Mouse (Mus musculus): ENCODE measurements around the gene Taf1a. TPM values are rescaled to one million over a fixed set of nuclear protein-coding genes. Genes with fewer than 3 reads are reported as not detected.
"Not testable (repeated sequence)": the region's sequence is repeated elsewhere in the genome, so short reads cannot be mapped to it uniquely, and the experiment has no call there.

Gene Taf1a
- polyA plus RNA-seq, 1 experiment: 26.4 TPM

DNA sequence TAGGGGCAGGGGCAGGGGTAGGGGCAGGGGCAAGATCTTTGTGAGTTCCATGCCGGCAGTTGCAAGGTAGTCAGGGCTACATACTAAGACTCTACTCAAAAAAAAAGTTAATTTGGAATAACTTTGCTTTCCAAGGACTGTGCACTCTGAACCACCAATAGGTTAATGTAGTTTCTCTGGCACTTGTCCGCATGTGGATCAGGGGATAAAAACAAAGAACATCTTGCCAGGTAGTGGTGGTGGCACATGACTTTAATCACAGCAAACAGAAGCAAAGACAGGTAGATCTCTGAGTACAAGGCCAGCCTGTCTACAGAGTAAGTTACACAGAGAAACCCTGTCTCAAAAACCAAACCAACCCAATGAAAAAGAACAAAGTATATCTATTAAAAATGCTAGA, 6.2 kb upstream of the Taf1a start:
- Histone ChIP-seq H3K27ac (ENCODE audit: insufficient read depth, low read length) (no peak overlapping the region), H3K9ac (ENCODE audit: low read depth, poor library complexity, severe bottlenecking) (no peak overlapping the region), H3K36me3 (ENCODE audit: control insufficient read depth, insufficient read depth, low read length, poor library complexity, severe bottlenecking) (no peaks in the 10 kb centered on the region), H3K4me1 (ENCODE audit: control insufficient read depth, insufficient read depth, low read length) (no peaks in the 10 kb centered on the region), H3K27me3 (ENCODE audit: control insufficient read depth, insufficient read depth, low read length, poor library complexity, severe bottlenecking) (no peaks in the 10 kb centered on the region), H3K4me3 (ENCODE audit: low read depth, low read length) (no peak overlapping the region), H3K9me3 (replicated peaks; ENCODE audit: control insufficient read depth, insufficient read depth, low read length, poor library complexity, severe bottlenecking) (no peaks in the 10 kb centered on the region)
- TF ChIP-seq POLR2A (IDR thresholded peaks at IDR 0.05; ENCODE audit: insufficient read depth, low read length) (no peak), CTCF (IDR thresholded peaks at IDR 0.05; ENCODE audit: low read depth, low read length) (no peak), EP300 (IDR thresholded peaks at IDR 0.05; ENCODE audit: insufficient read depth, low read depth, low read length) (no peak)

DNA sequence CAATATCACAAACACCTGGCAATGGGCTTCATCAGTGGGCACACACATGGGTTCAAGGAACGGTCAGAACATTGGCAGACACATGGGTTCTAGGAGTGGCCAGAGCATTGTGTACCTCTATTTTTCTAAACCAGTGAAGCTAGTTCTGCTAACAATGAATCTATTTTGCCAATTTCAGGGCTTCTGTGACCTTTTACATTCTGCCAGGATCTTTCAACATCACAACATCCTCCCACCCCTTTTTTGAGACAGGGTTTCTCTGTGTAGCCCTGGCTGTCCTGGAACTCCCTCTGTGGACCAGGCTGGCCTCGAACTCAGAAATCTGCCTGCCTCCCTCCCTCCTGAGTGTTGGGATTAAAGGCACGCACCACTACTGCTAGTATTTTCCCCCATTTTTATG, 1.4 kb upstream of the Taf1a start:
- not testable (repeated sequence) for H3K27me3 ChIP-seq (ENCODE audit: control insufficient read depth, insufficient read depth, low read length, poor library complexity, severe bottlenecking); H3K9me3 ChIP-seq (replicated peaks; ENCODE audit: control insufficient read depth, insufficient read depth, low read length, poor library complexity, severe bottlenecking); H3K36me3 ChIP-seq (ENCODE audit: control insufficient read depth, insufficient read depth, low read length, poor library complexity, severe bottlenecking); H3K4me1 ChIP-seq (ENCODE audit: control insufficient read depth, insufficient read depth, low read length); H3K27ac ChIP-seq (ENCODE audit: insufficient read depth, low read length); H3K4me3 ChIP-seq (ENCODE audit: low read depth, low read length); H3K9ac ChIP-seq (ENCODE audit: low read depth, poor library complexity, severe bottlenecking)

DNA sequence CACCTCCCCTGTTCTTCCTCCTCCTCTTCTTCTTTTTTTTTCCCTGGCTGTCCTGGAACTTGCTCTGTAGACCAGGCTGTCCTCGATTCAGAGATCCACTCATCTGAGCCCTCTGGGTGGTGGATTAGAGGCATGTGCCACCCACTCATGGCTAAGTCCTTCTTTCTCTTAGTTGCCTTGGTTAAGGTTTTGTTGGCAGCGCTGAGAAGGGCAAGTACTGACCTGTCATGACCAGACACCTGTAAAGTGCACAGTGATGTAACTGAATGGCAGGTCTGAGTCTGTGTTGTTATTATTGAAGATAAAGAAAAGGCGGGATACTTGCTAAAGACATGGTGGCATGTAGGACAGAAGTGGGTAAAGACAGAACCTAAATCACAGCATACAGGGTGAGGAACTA, 14.6 kb downstream of the Taf1a start:
- H3K9ac ChIP-seq (ENCODE audit: low read depth, poor library complexity, severe bottlenecking): no peak overlapping the region
- peaks cover 53% of the 10 kb centered on the region for H3K36me3 ChIP-seq (ENCODE audit: control insufficient read depth, insufficient read depth, low read length, poor library complexity, severe bottlenecking)
- H3K9me3 ChIP-seq (replicated peaks; ENCODE audit: control insufficient read depth, insufficient read depth, low read length, poor library complexity, severe bottlenecking): no peaks in the 10 kb centered on the region
- TF ChIP-seq CTCF (IDR thresholded peaks at IDR 0.05; ENCODE audit: low read depth, low read length) (no peak), EP300 (IDR thresholded peaks at IDR 0.05; ENCODE audit: insufficient read depth, low read depth, low read length) (no peak), POLR2A (IDR thresholded peaks at IDR 0.05; ENCODE audit: insufficient read depth, low read length) (no peak)
- no peak overlapping the region for H3K27ac ChIP-seq (ENCODE audit: insufficient read depth, low read length)
- no peak overlapping the region for H3K4me3 ChIP-seq (ENCODE audit: low read depth, low read length)
- H3K27me3 ChIP-seq (ENCODE audit: control insufficient read depth, insufficient read depth, low read length, poor library complexity, severe bottlenecking): no peaks in the 10 kb centered on the region
- no peaks in the 10 kb centered on the region for H3K4me1 ChIP-seq (ENCODE audit: control insufficient read depth, insufficient read depth, low read length)

DNA sequence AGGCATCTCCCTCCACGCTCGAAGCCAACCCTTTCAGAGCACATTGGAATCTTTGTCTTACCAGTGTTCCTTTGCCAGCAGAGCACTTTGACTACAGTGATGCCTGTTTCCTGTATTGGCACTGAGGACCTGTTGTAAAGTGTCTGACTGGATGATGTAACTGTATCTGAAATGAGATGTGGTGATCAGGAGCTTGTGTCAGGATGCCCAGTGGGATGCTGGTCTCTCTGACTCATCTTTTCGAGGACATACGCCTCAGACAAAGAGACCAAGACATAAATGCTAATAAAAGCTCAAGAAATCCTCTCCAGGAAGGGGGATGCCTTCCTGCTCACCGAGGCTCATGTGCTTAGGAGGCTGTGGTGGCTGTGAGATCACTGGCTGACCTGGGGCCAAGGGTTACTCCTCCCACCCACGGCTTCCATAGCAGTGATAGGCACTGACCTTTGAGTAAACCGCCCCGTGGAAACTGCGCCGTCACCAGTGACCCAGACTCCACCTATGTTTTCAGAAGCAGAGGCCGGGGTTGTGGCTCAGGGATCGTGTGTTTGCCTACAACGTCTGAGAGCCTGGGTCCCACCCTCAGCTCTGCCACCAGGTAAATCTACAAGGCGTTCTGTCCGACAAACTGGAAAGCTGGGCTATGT, 25.4 kb downstream of the Taf1a start:
- TF ChIP-seq POLR2A (IDR thresholded peaks at IDR 0.05; ENCODE audit: insufficient read depth, low read length) (no peak), CTCF (IDR thresholded peaks at IDR 0.05; ENCODE audit: low read depth, low read length) (no peak), EP300 (IDR thresholded peaks at IDR 0.05; ENCODE audit: insufficient read depth, low read depth, low read length) (no peak)
- Histone ChIP-seq H3K27ac (ENCODE audit: insufficient read depth, low read length) (no peak overlapping the region), H3K36me3 (ENCODE audit: control insufficient read depth, insufficient read depth, low read length, poor library complexity, severe bottlenecking) (peaks cover 12% of the 10 kb centered on the region; the same call in 1 of the 2 replicates), H3K27me3 (ENCODE audit: control insufficient read depth, insufficient read depth, low read length, poor library complexity, severe bottlenecking) (no peaks in the 10 kb centered on the region), H3K4me3 (ENCODE audit: low read depth, low read length) (no peak overlapping the region), H3K4me1 (ENCODE audit: control insufficient read depth, insufficient read depth, low read length) (no peaks in the 10 kb centered on the region), H3K9ac (ENCODE audit: low read depth, poor library complexity, severe bottlenecking) (no peak overlapping the region), H3K9me3 (replicated peaks; ENCODE audit: control insufficient read depth, insufficient read depth, low read length, poor library complexity, severe bottlenecking) (no peaks in the 10 kb centered on the region)

DNA sequence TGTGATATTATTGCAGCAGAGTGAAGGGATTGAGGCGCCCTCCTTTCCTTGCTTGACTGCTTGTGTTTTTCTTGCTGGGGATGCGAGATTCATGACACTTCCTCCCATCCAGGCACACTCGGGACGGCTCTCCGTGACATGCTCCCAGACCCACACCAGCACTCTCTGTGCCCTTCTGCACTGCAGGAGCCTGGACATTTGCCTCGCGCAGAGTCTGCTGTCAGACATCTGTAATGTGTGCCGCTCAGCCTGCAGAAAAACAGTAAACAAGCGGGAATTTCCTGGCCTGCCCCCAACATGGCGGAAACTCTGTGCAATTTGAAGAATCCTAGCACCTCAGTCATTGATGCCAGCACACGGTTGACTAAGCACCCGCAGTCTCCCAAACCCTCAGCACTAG, 29.1 kb downstream of the Taf1a start, which contains the start of gene Hhipl2:
Hhipl2 (plus strand) TSS at position 343 of the 400 bp plus-strand sequence.
- no peak within 1 kb of the TSS for H3K27ac ChIP-seq (ENCODE audit: insufficient read depth, low read length)
- no peak for TF ChIP-seq EP300 (IDR thresholded peaks at IDR 0.05; ENCODE audit: insufficient read depth, low read depth, low read length)
- no peak for TF ChIP-seq POLR2A (IDR thresholded peaks at IDR 0.05; ENCODE audit: insufficient read depth, low read length)
- no peak for TF ChIP-seq CTCF (IDR thresholded peaks at IDR 0.05; ENCODE audit: low read depth, low read length)
- H3K36me3 ChIP-seq (ENCODE audit: control insufficient read depth, insufficient read depth, low read length, poor library complexity, severe bottlenecking): no peaks in the 10 kb centered on the region
- H3K4me1 ChIP-seq (ENCODE audit: control insufficient read depth, insufficient read depth, low read length): no peaks in the 10 kb centered on the region
- H3K9me3 ChIP-seq (replicated peaks; ENCODE audit: control insufficient read depth, insufficient read depth, low read length, poor library complexity, severe bottlenecking): no peaks in the 10 kb centered on the region
- no peak within 1 kb of the TSS for H3K9ac ChIP-seq (ENCODE audit: low read depth, poor library complexity, severe bottlenecking)
- no peaks in the 10 kb centered on the region for H3K27me3 ChIP-seq (ENCODE audit: control insufficient read depth, insufficient read depth, low read length, poor library complexity, severe bottlenecking)
- H3K4me3 ChIP-seq (ENCODE audit: low read depth, low read length): peak within 1 kb of the TSS; percentile 17; the same call in 1 of the 2 replicates

DNA sequence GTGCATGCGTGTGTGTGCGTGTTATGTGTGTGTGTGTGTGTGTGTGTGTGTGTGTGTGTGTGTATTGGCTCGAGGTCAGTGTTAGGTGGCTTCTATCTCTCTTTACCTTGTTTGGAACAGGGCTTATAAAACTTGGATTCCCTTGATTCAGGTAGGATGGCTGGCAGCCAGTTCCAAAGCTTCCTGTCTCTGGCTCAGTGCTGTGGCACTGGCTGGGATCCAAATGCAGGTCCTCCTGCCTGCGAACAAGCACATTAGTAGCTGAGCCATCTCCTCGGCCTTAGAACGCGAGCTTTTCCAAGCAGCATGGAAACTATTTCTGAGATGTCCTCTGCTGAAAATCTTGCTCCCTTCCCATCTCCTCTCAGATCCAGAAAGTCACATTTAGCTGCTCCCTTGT, 31.0 kb downstream of the Taf1a start:
- Histone ChIP-seq H3K27ac (ENCODE audit: insufficient read depth, low read length) (no peak overlapping the region), H3K4me1 (ENCODE audit: control insufficient read depth, insufficient read depth, low read length) (no peaks in the 10 kb centered on the region), H3K27me3 (ENCODE audit: control insufficient read depth, insufficient read depth, low read length, poor library complexity, severe bottlenecking) (no peaks in the 10 kb centered on the region), H3K9me3 (replicated peaks; ENCODE audit: control insufficient read depth, insufficient read depth, low read length, poor library complexity, severe bottlenecking) (no peaks in the 10 kb centered on the region), H3K9ac (ENCODE audit: low read depth, poor library complexity, severe bottlenecking) (no peak overlapping the region), H3K4me3 (ENCODE audit: low read depth, low read length) (no peak overlapping the region), H3K36me3 (ENCODE audit: control insufficient read depth, insufficient read depth, low read length, poor library complexity, severe bottlenecking) (no peaks in the 10 kb centered on the region)
- no peak for TF ChIP-seq POLR2A (IDR thresholded peaks at IDR 0.05; ENCODE audit: insufficient read depth, low read length)
- TF ChIP-seq CTCF (IDR thresholded peaks at IDR 0.05; ENCODE audit: low read depth, low read length): no peak
- TF ChIP-seq EP300 (IDR thresholded peaks at IDR 0.05; ENCODE audit: insufficient read depth, low read depth, low read length): no peak

Measured in ES-Bruce4 (cell line).